In genomic region chr6:30152649-30153048, GRCm38 (mm10) we compare ENCODE assay signal across 14 mouse cellular contexts.
DNase-seq lines count a peak whose midpoint lies in the region; ATAC-seq and TF ChIP-seq lines count a peak whose summit lies in the region.
"Had no signal": no experiment of that assay in that cellular context is flagged by ENCODE, and none has a peak within 500 bp of the region (broad histone marks: within the 10 kb centered on the region; RNA-seq: fewer than 3 reads in every experiment).

No protein-coding gene starts in this region.

- peak; percentile 63; the same call in 1 of the 2 replicates for ATAC-seq in lung, embryonic 14.5 days (ENCODE audit: insufficient read depth)
- ATAC-seq in forebrain, embryonic 11.5 days (replicated peaks; ENCODE audit: low FRiP score): no peak
- peak; percentile 41; the same call in 1 of the 2 replicates for ATAC-seq in forebrain, embryonic 15.5 days (replicated peaks)
- ATAC-seq in midbrain, embryonic 14.5 days (ENCODE audit: low FRiP score, low TSS enrichment): no peak
- ATAC-seq: CD4-positive, CD25-positive, alpha-beta regulatory T cell, adult 4 months had no signal

- peaks cover 39% of the 10 kb centered on the region for H3K36me3 ChIP-seq in lung, embryonic 14.5 days (ENCODE audit: insufficient read depth)
- H3K36me3 ChIP-seq in forebrain, embryonic 11.5 days (ENCODE audit: control insufficient read depth, insufficient read depth, low read length): no peaks in the 10 kb centered on the region
- peaks cover 11% of the 10 kb centered on the region for H3K36me3 ChIP-seq in forebrain, embryonic 15.5 days
- H3K36me3 ChIP-seq in midbrain, embryonic 14.5 days (ENCODE audit: control insufficient read depth, insufficient read depth, low read length): peaks cover 3% of the 10 kb centered on the region; the same call in 1 of the 2 replicates

- H3K9me3 ChIP-seq in lung, embryonic 14.5 days (ENCODE audit: low read depth, low read length): no peaks in the 10 kb centered on the region
- no peaks in the 10 kb centered on the region for H3K9me3 ChIP-seq in forebrain, embryonic 11.5 days (ENCODE audit: control insufficient read depth, low read length)
- H3K9me3 ChIP-seq in forebrain, embryonic 15.5 days: no peaks in the 10 kb centered on the region
- no peaks in the 10 kb centered on the region for H3K9me3 ChIP-seq in midbrain, embryonic 14.5 days (ENCODE audit: control insufficient read depth, low read length)
- H3K9me3 ChIP-seq: lung, embryonic 15.5 days had no signal

- TF ChIP-seq CTCF in lung, embryonic 14.5 days (IDR thresholded peaks at IDR 0.05; ENCODE audit: low read depth): no peak

- H3K4me3 ChIP-seq in lung, embryonic 14.5 days (ENCODE audit: low read depth, low read length): no peak overlapping the region
- H3K4me3 ChIP-seq in forebrain, embryonic 11.5 days (ENCODE audit: low read depth, low read length): no peak overlapping the region
- H3K4me3 ChIP-seq in forebrain, embryonic 15.5 days: no peak overlapping the region
- H3K4me3 ChIP-seq in midbrain, embryonic 14.5 days (replicated peaks; ENCODE audit: low read depth, low read length): no peak overlapping the region
- H3K4me3 ChIP-seq: layer of hippocampus, adult 2 months; lung, embryonic 15.5 days had no signal

- DNase-seq in lung, embryonic 14.5 days: peak; percentile 47
- DNase-seq in lung, postnatal 36 days: no peak
- peak; percentile 40 for DNase-seq in forebrain, embryonic 11.5 days (ENCODE audit: low spot score)
- DNase-seq in midbrain, embryonic 14.5 days: peak; percentile 60
- no peak for DNase-seq in cerebellum, postnatal 10 days
- no peak for DNase-seq in adrenal gland, postnatal 25 days
- DNase-seq in left cerebral cortex, postnatal 14 days (ENCODE audit: low spot score in 2 of 2): no peak
- DNase-seq: cerebellum, adult 2 months; kidney, adult 9 months; thymus, postnatal 25 days had no signal

- H3K9ac ChIP-seq in lung, embryonic 14.5 days: no peak overlapping the region
- H3K9ac ChIP-seq in forebrain, embryonic 11.5 days (ENCODE audit: low read length): no peak overlapping the region
- H3K9ac ChIP-seq in forebrain, embryonic 15.5 days (replicated peaks): no peak overlapping the region
- no peak overlapping the region for H3K9ac ChIP-seq in midbrain, embryonic 14.5 days (replicated peaks; ENCODE audit: low read length)
- H3K9ac ChIP-seq: lung, embryonic 15.5 days had no signal

- 51% methylated on average over 10 of the region's 10 CpGs for WGBS in lung, embryonic 14.5 days
- WGBS in forebrain, embryonic 11.5 days: 71% methylated on average over 10 of the region's 10 CpGs
- 34% methylated on average over 10 of the region's 10 CpGs for WGBS in forebrain, embryonic 15.5 days
- 41% methylated on average over 10 of the region's 10 CpGs for WGBS in midbrain, embryonic 14.5 days

- intact Hi-C loops in left cerebral cortex, postnatal 14 days (cut with DNase I): no loop called here

- no peaks in the 10 kb centered on the region for H3K27me3 ChIP-seq in lung, embryonic 14.5 days (ENCODE audit: insufficient read depth, low read length)
- no peaks in the 10 kb centered on the region for H3K27me3 ChIP-seq in forebrain, embryonic 11.5 days (ENCODE audit: control insufficient read depth, insufficient read depth, low read length)
- no peaks in the 10 kb centered on the region for H3K27me3 ChIP-seq in forebrain, embryonic 15.5 days
- no peaks in the 10 kb centered on the region for H3K27me3 ChIP-seq in midbrain, embryonic 14.5 days (ENCODE audit: control insufficient read depth, insufficient read depth, low read length)
- H3K27me3 ChIP-seq: lung, embryonic 15.5 days had no signal

- H3K27ac ChIP-seq in lung, embryonic 14.5 days (ENCODE audit: low read depth): 0 out of 2 replicates have a peak overlapping the region, but pooled peaks have one; percentile 20
- H3K27ac ChIP-seq in forebrain, embryonic 11.5 days (ENCODE audit: low read depth, low read length): no peak overlapping the region
- H3K27ac ChIP-seq in forebrain, embryonic 15.5 days (replicated peaks): no peak overlapping the region
- H3K27ac ChIP-seq in midbrain, embryonic 14.5 days (replicated peaks; ENCODE audit: low read depth, low read length): 0 out of 2 replicates have a peak overlapping the region, but pooled peaks have one; percentile 55
- H3K27ac ChIP-seq: layer of hippocampus, adult 2 months; lung, embryonic 15.5 days had no signal

- H3K4me2 ChIP-seq in lung, embryonic 14.5 days: no peak overlapping the region
- no peak overlapping the region for H3K4me2 ChIP-seq in forebrain, embryonic 11.5 days (ENCODE audit: low read depth, low read length, severe bottlenecking)
- no peak overlapping the region for H3K4me2 ChIP-seq in forebrain, embryonic 15.5 days (replicated peaks)
- H3K4me2 ChIP-seq in midbrain, embryonic 14.5 days (ENCODE audit: low read length): no peak overlapping the region
- H3K4me2 ChIP-seq: lung, embryonic 15.5 days had no signal

- no peaks in the 10 kb centered on the region for H3K4me1 ChIP-seq in lung, embryonic 14.5 days (ENCODE audit: insufficient read depth)
- no peaks in the 10 kb centered on the region for H3K4me1 ChIP-seq in forebrain, embryonic 11.5 days (replicated peaks; ENCODE audit: control insufficient read depth, insufficient read depth, low read length)
- peaks cover 9% of the 10 kb centered on the region for H3K4me1 ChIP-seq in forebrain, embryonic 15.5 days
- H3K4me1 ChIP-seq in midbrain, embryonic 14.5 days (ENCODE audit: control insufficient read depth, insufficient read depth, low read length): peaks cover 12% of the 10 kb centered on the region; the same call in 1 of the 2 replicates
- H3K4me1 ChIP-seq: lung, embryonic 15.5 days had no signal

Comparison
In these comparisons a context has a peak if more than half of its experiments do, and no peak if none do; other contexts are left out.
1. ATAC-seq: peak in lung, embryonic 14.5 days (single experiment) and forebrain, embryonic 15.5 days (single experiment); none in forebrain, embryonic 11.5 days (single experiment) and midbrain, embryonic 14.5 days (single experiment).
2. DNase-seq: peak in lung, embryonic 14.5 days (single experiment), forebrain, embryonic 11.5 days (single experiment) and midbrain, embryonic 14.5 days (single experiment); none in lung, postnatal 36 days (single experiment), cerebellum, postnatal 10 days (0 of 2), adrenal gland, postnatal 25 days (single experiment) and left cerebral cortex, postnatal 14 days (0 of 2).
3. H3K27ac ChIP-seq: peak in lung, embryonic 14.5 days (single experiment) and midbrain, embryonic 14.5 days (single experiment); none in forebrain, embryonic 11.5 days (single experiment) and forebrain, embryonic 15.5 days (single experiment).